Mouse (Mus musculus) testis, adult 2 months (tissue): ENCODE measurements around the gene Wdr45. TPM values are rescaled to one million over a fixed set of nuclear protein-coding genes. Genes with fewer than 3 reads are reported as not detected.

ENCODE experiments used
- H3K27ac ChIP-seq: fragments of 200-500 bp; 2 replicates; pipeline ENCODE4 v1.5.1; 2012; ENCODE audit warnings: low read depth, low read length; ENCODE audit not compliant: control insufficient read depth, insufficient read depth
- H3K27me3 ChIP-seq: fragments of 200-500 bp; 2 replicates; pipeline ENCODE4 v1.6.1; 2012; ENCODE audit warnings: mild to moderate bottlenecking, low read length, moderate library complexity; ENCODE audit not compliant: control insufficient read depth, insufficient read depth
- H3K36me3 ChIP-seq: fragments of 200-500 bp; 2 replicates; pipeline ENCODE4 v1.6.1; 2012; ENCODE audit warnings: mild to moderate bottlenecking, low read length; ENCODE audit not compliant: control insufficient read depth, insufficient read depth
- H3K4me1 ChIP-seq: fragments of 200-500 bp; 2 replicates; pipeline ENCODE4 v1.6.1; 2012; ENCODE audit warnings: low read length; ENCODE audit not compliant: control insufficient read depth, insufficient read depth
- H3K4me3 ChIP-seq: fragments of 200-500 bp; 2 replicates; pipeline ENCODE4 v1.5.1; 2012; ENCODE audit warnings: low read depth, mild to moderate bottlenecking, low read length, moderate library complexity, mixed read lengths; ENCODE audit not compliant: control insufficient read depth
- CTCF ChIP-seq: fragments of 200-500 bp; IDR thresholded peaks from 2 replicates; pipeline ENCODE4 v1.5.1; 2012; ENCODE audit warnings: low read depth, mild to moderate bottlenecking, inconsistent platforms, low read length, moderate library complexity; ENCODE audit not compliant: control insufficient read depth, insufficient read depth, insufficient replicate concordance
- POLR2A ChIP-seq: fragments of 200-500 bp; IDR thresholded peaks from 2 replicates; pipeline ENCODE4 v1.6.1; 2012; ENCODE audit warnings: low read depth, mild to moderate bottlenecking, inconsistent platforms, low read length, moderate library complexity; ENCODE audit not compliant: control insufficient read depth
- polyA plus RNA-seq: library from polyadenylated mRNA; depleted of rRNA; stranded (reverse); fragments of >200 nt; gene quantifications from 2 replicates; pipeline ENCODE4 v1.2.3, GENCODE M21; 2012; rRNA removed

Gene Wdr45
- polyA plus RNA-seq, 1 experiment = 8.0 TPM

GRCm38 (mm10) chrX:7765764-7766163 lies 51.6 kb downstream of the Wdr45 start:
- Histone ChIP-seq H3K36me3 (no peaks in the 10 kb centered on the region), H3K27me3 (no peaks in the 10 kb centered on the region), H3K4me3 (0 out of 2 replicates have a peak overlapping the region, but pooled peaks have one; percentile 1), H3K27ac (no peak overlapping the region), H3K4me1 (peaks cover 7% of the 10 kb centered on the region)
- TF ChIP-seq POLR2A (no peak), CTCF (no peak)

- Histone ChIP-seq H3K4me3 (no peak overlapping the region), H3K36me3 (no peaks in the 10 kb centered on the region), H3K27ac (no peak overlapping the region), H3K4me1 (peaks cover 7% of the 10 kb centered on the region), H3K27me3 (no peaks in the 10 kb centered on the region)
- TF ChIP-seq POLR2A = no peak
These were observed 55.3 kb downstream of the Wdr45 start for GRCm38 (mm10) chrX:7769302-7770017.

GRCm38 (mm10) chrX:7772766-7773165 lies 58.6 kb downstream of the Wdr45 start:
- Histone ChIP-seq H3K36me3 (no peaks in the 10 kb centered on the region), H3K27ac (no peak overlapping the region), H3K4me1 (no peaks in the 10 kb centered on the region), H3K27me3 (no peaks in the 10 kb centered on the region), H3K4me3 (no peak overlapping the region)
- TF ChIP-seq POLR2A = no peak
- no peak for TF ChIP-seq CTCF

- H3K27ac ChIP-seq = no peak overlapping the region
- no peaks in the 10 kb centered on the region for H3K27me3 ChIP-seq
- no peak for TF ChIP-seq CTCF
- TF ChIP-seq POLR2A = no peak
- H3K36me3 ChIP-seq = no peaks in the 10 kb centered on the region
- H3K4me1 ChIP-seq = no peaks in the 10 kb centered on the region
- H3K4me3 ChIP-seq = no peak overlapping the region
These were observed 61.5 kb downstream of the Wdr45 start for GRCm38 (mm10) chrX:7775501-7776205.

GRCm38 (mm10) chrX:7776329-7777082 lies 62.4 kb downstream of the Wdr45 start:
- Histone ChIP-seq H3K4me3 (no peak overlapping the region), H3K36me3 (no peaks in the 10 kb centered on the region), H3K27ac (no peak overlapping the region), H3K27me3 (no peaks in the 10 kb centered on the region), H3K4me1 (no peaks in the 10 kb centered on the region)
- peak; percentile 30; the same call in 1 of the 2 replicates for TF ChIP-seq CTCF
- no peak for TF ChIP-seq POLR2A

Other genes starting within 250 kb of the Wdr45 start
- gene Foxp3, start 140.7 kb upstream of the Wdr45 start, polyA plus RNA-seq = 0.23 and 0.26 TPM in 2 replicates
- 3.0 and 3.1 TPM in 2 replicates for gene Ppp1r3f, start 140.1 kb upstream of the Wdr45 start, polyA plus RNA-seq
- gene Ccdc22, start 108.8 kb upstream of the Wdr45 start, polyA plus RNA-seq = 1.4 and 1.8 TPM in 2 replicates
- gene Cacna1f, start 107.2 kb upstream of the Wdr45 start, polyA plus RNA-seq = 0.09 and 0.11 TPM in 2 replicates
- gene Syp, start 75.9 kb upstream of the Wdr45 start, polyA plus RNA-seq = 0.28 and 0.33 TPM in 2 replicates
- 1.1 and 1.5 TPM in 2 replicates for gene Prickle3, start 57.1 kb upstream of the Wdr45 start, polyA plus RNA-seq
- gene Plp2, start 42.9 kb upstream of the Wdr45 start, polyA plus RNA-seq = 6.2 and 12.9 TPM in 2 replicates
- 0.17 and 0.21 TPM in 2 replicates for gene Magix, start 33.1 kb upstream of the Wdr45 start, polyA plus RNA-seq
- 3.8 and 4.0 TPM in 2 replicates for gene Gpkow, start 17.2 kb upstream of the Wdr45 start, polyA plus RNA-seq
- 0.32 and 0.40 TPM in 2 replicates for gene Gm45208, start 7.9 kb downstream of the Wdr45 start, polyA plus RNA-seq
- gene Praf2, start 14.1 kb downstream of the Wdr45 start, polyA plus RNA-seq = 1.5 and 2.8 TPM in 2 replicates
- 1.8 and 3.2 TPM in 2 replicates for gene Ccdc120, start 36.6 kb downstream of the Wdr45 start, polyA plus RNA-seq
- gene Tfe3, start 48.2 kb downstream of the Wdr45 start, polyA plus RNA-seq = 11.9 and 14.2 TPM in 2 replicates
- gene Gripap1, start 75.4 kb downstream of the Wdr45 start, polyA plus RNA-seq = 11.3 and 11.9 TPM in 2 replicates
- 0.79 and 1.3 TPM in 2 replicates for gene Kcnd1, start 108.0 kb downstream of the Wdr45 start, polyA plus RNA-seq
- 7.0 and 8.2 TPM in 2 replicates for gene Otud5, start 127.0 kb downstream of the Wdr45 start, polyA plus RNA-seq
- 4.5 and 4.6 TPM in 2 replicates for gene Pim2, start 163.9 kb downstream of the Wdr45 start, polyA plus RNA-seq
- 19.8 and 22.3 TPM in 2 replicates for gene Slc35a2, start 169.7 kb downstream of the Wdr45 start, polyA plus RNA-seq
- gene Pqbp1, start 184.9 kb downstream of the Wdr45 start, polyA plus RNA-seq = 6.9 and 7.2 TPM in 2 replicates
- gene Timm17b, start 185.0 kb downstream of the Wdr45 start, polyA plus RNA-seq = 19.0 and 21.0 TPM in 2 replicates
- gene Gm10491, start 193.5 kb downstream of the Wdr45 start, polyA plus RNA-seq = not detected in 2 replicates
- not detected in 2 replicates for gene Gm10490, start 195.2 kb downstream of the Wdr45 start, polyA plus RNA-seq
- 8.2 and 10.0 TPM in 2 replicates for gene Pcsk1n, start 205.5 kb downstream of the Wdr45 start, polyA plus RNA-seq
- 0.32 and 0.41 TPM in 2 replicates for gene Eras, start 214.3 kb downstream of the Wdr45 start, polyA plus RNA-seq
- 63.1 and 65.4 TPM in 2 replicates for gene Hdac6, start 233.6 kb downstream of the Wdr45 start, polyA plus RNA-seq